Mouse (Mus musculus): ENCODE measurements around the gene Pxylp1. TPM values are rescaled to one million over a fixed set of nuclear protein-coding genes. Genes with fewer than 3 reads are reported as not detected.
"Not testable (repeated sequence)": the region's sequence is repeated elsewhere in the genome, so short reads cannot be mapped to it uniquely, and the experiment has no call there.

The Pxylp1 gene
- polyA plus RNA-seq (2014; fragmentation: Nextera tagmentation; extraction: Ambion mirVana), result 33.5 and 34.0 TPM in 2 replicates

- no peak within 1 kb of the TSS for H3K4me2 ChIP-seq (ENCODE audit: low read depth)
- peaks cover 17% of the 10 kb centered on the region for H3K4me1 ChIP-seq (ENCODE audit: control insufficient read depth, insufficient read depth, low read length)
- no peaks in the 10 kb centered on the region for H3K27me3 ChIP-seq (ENCODE audit: control insufficient read depth, insufficient read depth, low read length)
- H3K9me3 ChIP-seq (ENCODE audit: control insufficient read depth, low read length), result no peaks in the 10 kb centered on the region
- WGBS, result 9% methylated on average over 3 of the region's 3 CpGs
- DNase-seq (ENCODE audit: low spot score), result peak; percentile 58
- no peak within 1 kb of the TSS for H3K4me3 ChIP-seq (ENCODE audit: low read depth, low read length)
- peak within 1 kb of the TSS; percentile 35; the same call in 1 of the 2 replicates for H3K27ac ChIP-seq (ENCODE audit: low read depth, low read length)
- no peak within 1 kb of the TSS for H3K9ac ChIP-seq (ENCODE audit: low read length)
- no peak for ATAC-seq (ENCODE audit: insufficient read depth, low FRiP score, low TSS enrichment)
- no peaks in the 10 kb centered on the region for H3K36me3 ChIP-seq (ENCODE audit: control insufficient read depth, insufficient read depth, low read length)
These were observed at the start of gene Pxylp1 for GRCm38 (mm10) chr9:96892546-96892945. Gene Pxylp1 (minus strand): TSS chr9:96892669.

DNA sequence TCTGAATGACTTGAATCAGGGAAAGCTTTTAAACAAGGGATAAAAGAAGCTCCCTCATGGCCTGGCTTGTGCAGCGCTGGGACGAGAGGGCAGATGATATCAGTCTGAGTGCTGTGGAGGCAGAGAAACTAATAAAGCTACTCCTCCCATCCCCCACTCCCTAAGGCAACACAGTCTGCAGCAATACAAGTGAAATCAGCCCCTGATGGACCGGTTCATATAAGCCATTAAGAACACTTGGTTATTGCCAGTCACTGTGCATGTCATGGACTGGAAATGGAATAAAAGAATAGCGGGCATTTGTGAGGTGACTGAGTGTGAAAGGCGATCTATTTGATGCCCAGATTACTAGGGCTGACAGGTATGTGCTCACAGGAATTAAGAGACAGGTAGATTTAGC lies 46.4 kb upstream of the Pxylp1 start:
- ATAC-seq (ENCODE audit: insufficient read depth, low FRiP score, low TSS enrichment) (peak; percentile 66), DNase-seq (ENCODE audit: low spot score) (no peak)
- H3K36me3 ChIP-seq (ENCODE audit: control insufficient read depth, insufficient read depth, low read length), result peaks cover 19% of the 10 kb centered on the region
- H3K27ac ChIP-seq (ENCODE audit: low read depth, low read length), result no peak overlapping the region
- no peaks in the 10 kb centered on the region for H3K27me3 ChIP-seq (ENCODE audit: control insufficient read depth, insufficient read depth, low read length)
- no peaks in the 10 kb centered on the region for H3K4me1 ChIP-seq (ENCODE audit: control insufficient read depth, insufficient read depth, low read length)
- 0 out of 2 replicates have a peak, but pooled peaks cover 3% of the 10 kb centered on the region for H3K9me3 ChIP-seq (ENCODE audit: control insufficient read depth, low read length)
- no peak overlapping the region for H3K4me2 ChIP-seq (ENCODE audit: low read depth)
- H3K4me3 ChIP-seq (ENCODE audit: low read depth, low read length), result no peak overlapping the region
- no peak overlapping the region for H3K9ac ChIP-seq (ENCODE audit: low read length)
- 78% methylated on average over 5 of the region's 5 CpGs for WGBS

GRCm38 (mm10) chr9:96936427-96936826 lies 44.0 kb upstream of the Pxylp1 start:
- WGBS, result 94% methylated on average over 2 of the region's 2 CpGs

DNA sequence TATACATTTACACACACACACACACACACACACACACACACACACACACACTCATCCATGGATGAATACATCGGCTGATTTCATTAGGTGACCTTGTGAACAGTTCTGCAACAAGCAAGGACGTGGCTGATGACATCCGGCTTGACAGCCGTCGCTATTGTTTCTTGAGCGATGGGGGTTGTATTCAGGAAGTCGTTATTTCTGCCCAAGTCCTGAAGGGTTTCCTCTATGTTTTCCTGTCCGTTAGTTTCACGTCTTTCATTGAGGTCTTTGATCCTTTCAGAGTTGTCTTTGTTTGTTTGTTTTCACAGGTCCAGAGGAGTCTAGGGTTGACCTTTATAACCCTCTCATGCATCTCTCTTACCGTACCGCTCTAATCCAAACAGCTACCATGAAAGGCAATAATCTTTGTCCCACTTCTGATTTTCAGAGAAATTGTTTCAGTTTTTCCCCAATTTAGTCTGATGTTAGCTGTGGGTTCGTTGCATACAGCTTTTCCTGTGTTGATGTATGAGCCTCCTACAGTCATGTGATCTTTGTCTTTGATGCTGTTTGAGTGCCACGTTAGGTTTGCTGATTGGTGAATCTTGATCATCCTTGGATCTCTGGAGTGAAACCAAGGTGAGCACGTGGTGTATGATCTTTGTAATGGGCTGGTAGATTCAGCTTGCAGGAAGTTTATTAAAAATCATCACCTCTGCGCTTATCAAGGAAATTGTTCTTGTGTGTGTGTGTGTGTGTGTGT lies 43.3 kb upstream of the Pxylp1 start:
- Histone ChIP-seq H3K27me3 (ENCODE audit: control insufficient read depth, insufficient read depth, low read length) (no peaks in the 10 kb centered on the region), H3K9ac (ENCODE audit: low read length) (no peak overlapping the region), H3K4me1 (ENCODE audit: control insufficient read depth, insufficient read depth, low read length) (no peaks in the 10 kb centered on the region), H3K9me3 (ENCODE audit: control insufficient read depth, low read length) (no peaks in the 10 kb centered on the region), H3K4me3 (ENCODE audit: low read depth, low read length) (no peak overlapping the region), H3K27ac (ENCODE audit: low read depth, low read length) (no peak overlapping the region), H3K36me3 (ENCODE audit: control insufficient read depth, insufficient read depth, low read length) (0 out of 2 replicates have a peak, but pooled peaks cover under 1% of the 10 kb centered on the region), H3K4me2 (ENCODE audit: low read depth) (no peak overlapping the region)
- WGBS, result 62% methylated on average over 15 of the region's 15 CpGs
- ATAC-seq (ENCODE audit: insufficient read depth, low FRiP score, low TSS enrichment), result no peak
- no peak for DNase-seq (ENCODE audit: low spot score)

More at GRCm38 (mm10) chr9:96936427-96936826, 44.0 kb upstream of the Pxylp1 start:
- ATAC-seq (ENCODE audit: insufficient read depth, low FRiP score, low TSS enrichment); H3K4me3 ChIP-seq (ENCODE audit: low read depth, low read length); H3K27me3 ChIP-seq (ENCODE audit: control insufficient read depth, insufficient read depth, low read length); DNase-seq (ENCODE audit: low spot score); H3K27ac ChIP-seq (ENCODE audit: low read depth, low read length); H3K36me3 ChIP-seq (ENCODE audit: control insufficient read depth, insufficient read depth, low read length); H3K4me1 ChIP-seq (ENCODE audit: control insufficient read depth, insufficient read depth, low read length); H3K9ac ChIP-seq (ENCODE audit: low read length); H3K9me3 ChIP-seq (ENCODE audit: control insufficient read depth, low read length); H3K4me2 ChIP-seq (ENCODE audit: low read depth): not testable (repeated sequence)

DNA sequence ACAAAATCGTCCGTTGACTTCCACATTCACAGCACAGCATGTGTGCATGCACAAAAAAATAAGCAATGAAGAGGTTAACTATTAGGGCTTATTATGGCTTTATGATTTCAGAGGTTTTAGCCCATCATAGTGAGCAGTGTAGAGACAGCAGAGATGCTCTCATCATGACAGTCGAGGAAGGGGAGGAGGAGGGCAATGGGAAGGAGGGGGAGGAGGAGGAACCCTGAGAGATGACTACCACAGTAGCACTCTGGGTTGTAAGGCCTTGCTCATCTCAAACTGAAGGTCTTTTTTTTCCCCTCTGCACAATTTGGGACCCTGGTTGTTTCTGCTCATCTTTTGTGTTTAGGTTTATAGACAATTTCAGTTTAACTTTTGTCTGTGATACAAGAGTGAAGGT lies 42.3 kb upstream of the Pxylp1 start:
- no peak overlapping the region for H3K27ac ChIP-seq (ENCODE audit: low read depth, low read length)
- H3K27me3 ChIP-seq (ENCODE audit: control insufficient read depth, insufficient read depth, low read length), result no peaks in the 10 kb centered on the region
- H3K9ac ChIP-seq (ENCODE audit: low read length), result no peak overlapping the region
- H3K9me3 ChIP-seq (ENCODE audit: control insufficient read depth, low read length), result no peaks in the 10 kb centered on the region
- H3K36me3 ChIP-seq (ENCODE audit: control insufficient read depth, insufficient read depth, low read length), result no peaks in the 10 kb centered on the region
- H3K4me3 ChIP-seq (ENCODE audit: low read depth, low read length), result no peak overlapping the region
- WGBS, result 82% methylated on average over 3 of the region's 3 CpGs
- no peak for ATAC-seq (ENCODE audit: insufficient read depth, low FRiP score, low TSS enrichment)
- H3K4me2 ChIP-seq (ENCODE audit: low read depth), result no peak overlapping the region
- no peaks in the 10 kb centered on the region for H3K4me1 ChIP-seq (ENCODE audit: control insufficient read depth, insufficient read depth, low read length)
- DNase-seq (ENCODE audit: low spot score), result no peak

GRCm38 (mm10) chr9:96932751-96933150 lies 40.3 kb upstream of the Pxylp1 start:
- Histone ChIP-seq H3K4me3 (ENCODE audit: low read depth, low read length) (no peak overlapping the region), H3K4me1 (ENCODE audit: control insufficient read depth, insufficient read depth, low read length) (no peaks in the 10 kb centered on the region), H3K27me3 (ENCODE audit: control insufficient read depth, insufficient read depth, low read length) (no peaks in the 10 kb centered on the region), H3K9me3 (ENCODE audit: control insufficient read depth, low read length) (no peaks in the 10 kb centered on the region), H3K36me3 (ENCODE audit: control insufficient read depth, insufficient read depth, low read length) (no peaks in the 10 kb centered on the region), H3K9ac (ENCODE audit: low read length) (no peak overlapping the region), H3K4me2 (ENCODE audit: low read depth) (no peak overlapping the region), H3K27ac (ENCODE audit: low read depth, low read length) (no peak overlapping the region)
- 92% methylated on average over 8 of the region's 8 CpGs for WGBS
- no peak for DNase-seq (ENCODE audit: low spot score)
- ATAC-seq (ENCODE audit: insufficient read depth, low FRiP score, low TSS enrichment), result no peak

DNA sequence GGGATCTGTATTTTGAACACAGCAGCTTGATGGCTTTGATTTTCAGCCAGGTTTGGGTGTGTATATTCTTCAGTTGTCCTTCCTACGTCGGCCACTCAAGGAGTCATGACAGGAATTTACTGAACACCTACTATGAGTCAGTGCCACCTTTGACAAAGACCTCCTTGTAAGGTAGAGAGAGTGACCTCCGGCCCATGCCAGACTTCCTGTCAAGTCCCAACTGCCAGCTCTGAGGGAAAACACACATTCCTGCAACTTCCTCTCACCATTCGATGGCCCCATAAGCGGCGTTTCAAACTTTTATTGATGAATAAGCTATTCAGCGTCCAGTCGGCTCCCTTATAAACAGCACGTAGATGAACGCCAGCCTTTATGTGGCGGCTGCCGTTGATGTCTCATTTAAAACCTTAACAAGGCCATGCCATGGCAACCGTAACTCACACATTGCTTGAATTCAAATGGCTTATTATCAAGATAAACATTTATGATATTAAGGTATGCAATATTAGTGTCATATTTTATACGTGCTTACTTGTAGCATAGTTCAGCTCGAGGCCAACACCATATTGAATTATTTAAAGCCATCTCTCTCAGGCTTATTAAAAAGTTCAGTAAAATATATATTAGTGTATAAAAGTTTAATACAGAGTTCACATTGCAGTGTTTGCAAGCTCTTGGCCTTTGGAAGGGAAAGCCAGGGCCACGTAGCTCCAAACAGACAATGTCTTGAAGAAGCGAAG lies 31.3 kb upstream of the Pxylp1 start:
- Histone ChIP-seq H3K27me3 (ENCODE audit: control insufficient read depth, insufficient read depth, low read length) (no peaks in the 10 kb centered on the region), H3K4me2 (ENCODE audit: low read depth) (no peak overlapping the region), H3K36me3 (ENCODE audit: control insufficient read depth, insufficient read depth, low read length) (no peaks in the 10 kb centered on the region), H3K27ac (ENCODE audit: low read depth, low read length) (no peak overlapping the region), H3K4me1 (ENCODE audit: control insufficient read depth, insufficient read depth, low read length) (no peaks in the 10 kb centered on the region), H3K9me3 (ENCODE audit: control insufficient read depth, low read length) (peaks cover 4% of the 10 kb centered on the region; the same call in 1 of the 2 replicates), H3K9ac (ENCODE audit: low read length) (no peak overlapping the region), H3K4me3 (ENCODE audit: low read depth, low read length) (no peak overlapping the region)
- ATAC-seq (ENCODE audit: insufficient read depth, low FRiP score, low TSS enrichment), result no peak
- DNase-seq (ENCODE audit: low spot score), result no peak
- WGBS, result 89% methylated on average over 17 of the region's 17 CpGs

DNA sequence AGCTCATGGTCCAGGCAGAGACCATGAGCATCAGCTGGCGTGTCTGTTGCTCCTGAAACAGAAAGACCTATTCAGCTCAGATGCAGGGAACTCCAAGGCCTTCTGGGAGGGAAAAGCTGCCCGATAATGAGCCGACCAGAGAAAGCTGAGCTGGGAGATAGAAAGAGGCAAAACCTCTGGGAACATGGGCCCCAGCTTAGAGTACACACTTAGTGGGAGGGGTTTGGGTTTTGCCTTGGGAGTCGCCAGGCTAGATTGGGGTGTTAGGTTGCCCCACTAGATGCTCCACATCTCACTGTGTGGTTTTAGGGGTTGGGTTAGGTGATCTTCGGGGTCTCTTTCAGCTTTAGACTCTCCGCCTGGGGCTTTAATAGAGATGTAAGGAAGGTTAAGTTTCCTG lies 30.6 kb upstream of the Pxylp1 start:
- WGBS, result 81% methylated on average over 6 of the region's 6 CpGs
- H3K27ac ChIP-seq (ENCODE audit: low read depth, low read length), result no peak overlapping the region
- H3K36me3 ChIP-seq (ENCODE audit: control insufficient read depth, insufficient read depth, low read length), result no peaks in the 10 kb centered on the region
- no peaks in the 10 kb centered on the region for H3K27me3 ChIP-seq (ENCODE audit: control insufficient read depth, insufficient read depth, low read length)
- DNase-seq (ENCODE audit: low spot score) (no peak), ATAC-seq (ENCODE audit: insufficient read depth, low FRiP score, low TSS enrichment) (no peak)
- H3K4me2 ChIP-seq (ENCODE audit: low read depth), result no peak overlapping the region
- no peaks in the 10 kb centered on the region for H3K4me1 ChIP-seq (ENCODE audit: control insufficient read depth, insufficient read depth, low read length)
- no peak overlapping the region for H3K4me3 ChIP-seq (ENCODE audit: low read depth, low read length)
- H3K9me3 ChIP-seq (ENCODE audit: control insufficient read depth, low read length), result peaks cover 4% of the 10 kb centered on the region; the same call in 1 of the 2 replicates
- H3K9ac ChIP-seq (ENCODE audit: low read length), result no peak overlapping the region
